Mouse (Mus musculus): ENCODE data around the gene Hmgcr. TPM values are rescaled to one million over a fixed set of nuclear protein-coding genes. Genes with fewer than 3 reads are reported as not detected.

Gene Hmgcr
- polyA plus RNA-seq, 1 experiment from 2014 or later = 158 TPM

Other genes with a start within 250 kb of the Hmgcr start
- 0.09 and 0.30 TPM in 2 replicates for gene Ankdd1b, start 199.7 kb downstream of the Hmgcr start, polyA plus RNA-seq (2015; fragmentation: Nextera tagmentation; extraction: Ambion mirVana)
- gene Gm17622, start 180.2 kb downstream of the Hmgcr start, polyA plus RNA-seq (2015; fragmentation: Nextera tagmentation; extraction: Ambion mirVana) = not detected in 2 replicates
- gene Polk, start 128.4 kb downstream of the Hmgcr start, polyA plus RNA-seq (2015; fragmentation: Nextera tagmentation; extraction: Ambion mirVana) = 5.4 and 5.7 TPM in 2 replicates
- gene Col4a3bp, start 128.3 kb downstream of the Hmgcr start, polyA plus RNA-seq (2015; fragmentation: Nextera tagmentation; extraction: Ambion mirVana) = 8.0 and 8.8 TPM in 2 replicates
- not detected in 2 replicates for gene Ankrd31, start 77.3 kb upstream of the Hmgcr start, polyA plus RNA-seq (2015; fragmentation: Nextera tagmentation; extraction: Ambion mirVana)

Data from hindbrain, embryonic 13.5 days (tissue).